Comparison of ENCODE assay signal across 8 mouse cellular contexts in genomic region chr2:80639864-80640263, GRCm38 (mm10). TPM values are rescaled to one million over a fixed set of nuclear protein-coding genes. Genes with fewer than 3 reads are reported as not detected.
DNase-seq lines count a peak whose midpoint lies in the region; ATAC-seq and TF ChIP-seq lines count a peak whose summit lies in the region.

No protein-coding gene starts in this region.

- TF ChIP-seq POLR2A in testis, adult 2 months (IDR thresholded peaks at IDR 0.05; ENCODE audit: control insufficient read depth, low read depth, low read length), result no peak
- no peak for TF ChIP-seq POLR2A in limb, embryonic 14.5 days (IDR thresholded peaks at IDR 0.05; ENCODE audit: borderline replicate concordance, extremely low read depth, insufficient read depth, insufficient read length)

- H3K9ac ChIP-seq in limb, embryonic 14.5 days (ENCODE audit: low read depth, low read length, severe bottlenecking), result no peak overlapping the region

- ATAC-seq in erythroblast, adult 5-6 weeks (replicated peaks; ENCODE audit: low FRiP score, poor library complexity, severe bottlenecking), result no peak
- ATAC-seq in limb, embryonic 14.5 days (ENCODE audit: low FRiP score, low read depth), result no peak
- ATAC-seq in inflammation-experienced regulatory T-cells, adult 6 months, result no peak
- no peak for ATAC-seq in monocyte, adult 5-6 weeks (replicated peaks; ENCODE audit: insufficient number of reproducible peaks, low FRiP score, low TSS enrichment, poor library complexity, severe bottlenecking)

- WGBS in limb, embryonic 14.5 days, result 63% methylated on average over 3 of the region's 3 CpGs

- H3K27me3 ChIP-seq in erythroblast, embryonic 14.5 days (ENCODE audit: control insufficient read depth), result no peaks in the 10 kb centered on the region
- H3K27me3 ChIP-seq in testis, adult 2 months (ENCODE audit: control insufficient read depth, insufficient read depth, low read length), result no peaks in the 10 kb centered on the region
- H3K27me3 ChIP-seq in limb, embryonic 14.5 days (ENCODE audit: control insufficient read depth, insufficient read depth, low read length), result no peaks in the 10 kb centered on the region

- no peak overlapping the region for H3K27ac ChIP-seq in testis, adult 2 months (ENCODE audit: control insufficient read depth, insufficient read depth, low read depth, low read length)
- no peak overlapping the region for H3K27ac ChIP-seq in limb, embryonic 14.5 days (replicated peaks; ENCODE audit: low read depth, low read length)

- peaks cover 18% of the 10 kb centered on the region for H3K4me1 ChIP-seq in erythroblast, embryonic 14.5 days (ENCODE audit: control insufficient read depth)
- no peaks in the 10 kb centered on the region for H3K4me1 ChIP-seq in testis, adult 2 months (ENCODE audit: control insufficient read depth, insufficient read depth, low read length)
- H3K4me1 ChIP-seq in limb, embryonic 14.5 days (ENCODE audit: control insufficient read depth, insufficient read depth, low read length), result peaks cover 4% of the 10 kb centered on the region; the same call in 1 of the 2 replicates

- H3K9me3 ChIP-seq in erythroblast, embryonic 14.5 days (ENCODE audit: control insufficient read depth, low read length), result no peaks in the 10 kb centered on the region
- H3K9me3 ChIP-seq in limb, embryonic 14.5 days (ENCODE audit: control insufficient read depth, low read length), result no peaks in the 10 kb centered on the region

- H3K4me2 ChIP-seq in limb, embryonic 14.5 days (replicated peaks; ENCODE audit: low read depth, low read length, severe bottlenecking), result peak overlapping the region; percentile 61

- DNase-seq in testis, postnatal 14 days (ENCODE audit: low spot score), result no peak
- DNase-seq in limb, embryonic 14.5 days (ENCODE audit: low spot score), result no peak
- DNase-seq in retina, postnatal 1 day, result no peak

- peak overlapping the region; percentile 83 for H3K4me3 ChIP-seq in erythroblast, embryonic 14.5 days (replicated peaks)
- H3K4me3 ChIP-seq in testis, adult 2 months (ENCODE audit: control insufficient read depth, low read depth, low read length), result peak overlapping the region; percentile 73
- H3K4me3 ChIP-seq in limb, embryonic 14.5 days (replicated peaks; ENCODE audit: low read length), result peak overlapping the region; percentile 85; the same call in 1 of the 2 replicates

- no peak for TF ChIP-seq CTCF in testis, adult 2 months (IDR thresholded peaks at IDR 0.05; ENCODE audit: control insufficient read depth, insufficient read depth, insufficient replicate concordance, low read depth, low read length)

- H3K36me3 ChIP-seq in erythroblast, embryonic 14.5 days (ENCODE audit: control insufficient read depth), result peaks cover 41% of the 10 kb centered on the region
- peaks cover 5% of the 10 kb centered on the region for H3K36me3 ChIP-seq in testis, adult 2 months (ENCODE audit: control insufficient read depth, insufficient read depth, low read length)
- peaks cover 22% of the 10 kb centered on the region for H3K36me3 ChIP-seq in limb, embryonic 14.5 days (ENCODE audit: control insufficient read depth, insufficient read depth, low read length)

RNA-seq across cellular contexts. Expression of gene Nup35, which starts 22.8 kb away (rescaled TPM):
- 0.15 and 0.17 TPM in 2 replicates for polyA plus RNA-seq in erythroblast, embryonic 14.5 days (2012)
- total RNA-seq in erythroblast, adult 5-6 weeks (2015; ENCODE audit: low replicate concordance), result 15.9 and 26.5 TPM in 2 replicates
- 7.9 and 15.1 TPM in 2 replicates for total RNA-seq in erythroblast, adult 5-6 weeks (2017; ENCODE audit: low replicate concordance)
- polyA plus RNA-seq in testis, adult 2 months (2012; rRNA removed), result 77.9 and 81.7 TPM in 2 replicates
- polyA plus RNA-seq in limb, embryonic 14.5 days (2012; rRNA removed), result 43.2 and 65.4 TPM in 2 replicates
- polyA plus RNA-seq in limb, embryonic 14.5 days (2014; fragmentation: Nextera tagmentation; extraction: Ambion mirVana), result 43.3 and 43.7 TPM in 2 replicates
- polyA plus RNA-seq in inflammation-experienced regulatory T-cells, adult 6 months (2017; shearing (Covaris generic)), result 10 to 100 TPM; 27.5 to 35.3 (median 34.4) TPM
- total RNA-seq in monocyte, adult 5-6 weeks (2017), result 17.7 to 27.2 TPM (median 21.5 TPM) in 3 replicates

RNA-seq across cellular contexts. Expression of gene Dusp19, which starts 23.0 kb away (rescaled TPM):
- polyA plus RNA-seq in erythroblast, embryonic 14.5 days (2012), result not detected in 2 replicates
- total RNA-seq in erythroblast, adult 5-6 weeks (2015; ENCODE audit: low replicate concordance), result 0.58 and 3.3 TPM in 2 replicates
- total RNA-seq in erythroblast, adult 5-6 weeks (2017; ENCODE audit: low replicate concordance), result 1.4 TPM in 1 of 2 replicates, not detected in the other
- polyA plus RNA-seq in testis, adult 2 months (2012; rRNA removed), result 11.4 and 11.6 TPM in 2 replicates
- polyA plus RNA-seq in limb, embryonic 14.5 days (2012; rRNA removed), result 14.8 and 15.0 TPM in 2 replicates
- polyA plus RNA-seq in limb, embryonic 14.5 days (2014; fragmentation: Nextera tagmentation; extraction: Ambion mirVana), result 19.1 and 20.7 TPM in 2 replicates
- polyA plus RNA-seq in inflammation-experienced regulatory T-cells, adult 6 months (2017; shearing (Covaris generic)), result 10 to 100 TPM; 16.1 to 22.1 (median 20.9) TPM
- 0.95 to 8.0 TPM (median 4.7 TPM) in 3 replicates for total RNA-seq in monocyte, adult 5-6 weeks (2017)

RNA-seq across cellular contexts. Expression of gene Nckap1, which starts 58.7 kb away (rescaled TPM):
- 0.08 TPM in 2 replicates for polyA plus RNA-seq in erythroblast, embryonic 14.5 days (2012)
- total RNA-seq in erythroblast, adult 5-6 weeks (2015; ENCODE audit: low replicate concordance), result 5.2 and 15.9 TPM in 2 replicates
- 5.9 and 13.8 TPM in 2 replicates for total RNA-seq in erythroblast, adult 5-6 weeks (2017; ENCODE audit: low replicate concordance)
- 11.3 and 15.2 TPM in 2 replicates for polyA plus RNA-seq in testis, adult 2 months (2012; rRNA removed)
- 69.6 and 72.7 TPM in 2 replicates for polyA plus RNA-seq in limb, embryonic 14.5 days (2012; rRNA removed)
- polyA plus RNA-seq in limb, embryonic 14.5 days (2014; fragmentation: Nextera tagmentation; extraction: Ambion mirVana), result 62.8 and 66.5 TPM in 2 replicates
- polyA plus RNA-seq in inflammation-experienced regulatory T-cells, adult 6 months (2017; shearing (Covaris generic)), result 1 to 10 TPM; 2.3 to 3.9 (median 2.5) TPM
- 3.9 to 7.5 TPM (median 5.4 TPM) in 3 replicates for total RNA-seq in monocyte, adult 5-6 weeks (2017)

Comparison
In these comparisons a context has a peak if more than half of its experiments do, and no peak if none do; other contexts are left out.
1. RNA of gene Nup35, which starts 22.8 kb away (polyA plus RNA-seq): 77.9 to 81.7 TPM in testis, adult 2 months, 43.2 to 65.4 TPM in limb, embryonic 14.5 days and 27.5 to 35.3 TPM in inflammation-experienced regulatory T-cells, adult 6 months; 0.15 to 0.17 TPM in erythroblast, embryonic 14.5 days; every median in the first group is over 10 times any median in the second.
2. RNA of gene Dusp19, which starts 23.0 kb away (polyA plus RNA-seq): 16.1 to 22.1 TPM in inflammation-experienced regulatory T-cells, adult 6 months, 14.8 to 20.7 TPM in limb, embryonic 14.5 days and 11.4 to 11.6 TPM in testis, adult 2 months; not detected in erythroblast, embryonic 14.5 days; every median in the first group is over 10 times any median in the second.
3. Peak in every context shown above with its lines, with median percentiles within 50 percentile points of each other: H3K4me3 ChIP-seq.